Mouse (Mus musculus): ENCODE measurements at regions not wholly inside any gene's neighbourhood (a gene's known extent, or its start where the extent isn't known, plus 50 kb on each side); places are given as distances from the start of the nearest gene placed in this dataset.
A peak's percentile ranks its signal among the peaks of the same experiment; 100 is the strongest.

DNA sequence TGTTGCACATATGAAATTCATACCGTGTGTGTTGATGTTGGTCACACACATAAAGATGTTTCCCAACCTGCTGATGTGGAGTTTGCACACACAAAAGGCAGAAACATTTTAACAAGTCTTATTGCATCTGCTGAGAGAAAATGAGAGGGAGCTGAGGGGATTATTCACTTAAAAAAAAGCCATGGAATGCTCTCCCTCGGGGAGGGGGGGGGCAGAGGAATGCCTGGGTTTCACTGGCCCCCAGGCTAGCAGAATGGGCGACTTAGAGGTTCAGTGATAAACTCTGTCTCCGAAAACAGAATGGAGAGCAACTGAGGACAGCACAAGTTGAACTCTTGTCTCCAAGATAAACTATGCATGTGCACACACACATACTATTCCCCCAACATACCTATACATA, 392.4 kb upstream of the Id4 start:
- no peak overlapping the region for H3K4me2 ChIP-seq
- ATAC-seq (ENCODE audit: low FRiP score) = no peak
- H3K4me3 ChIP-seq (ENCODE audit: low read depth, low read length) = no peak overlapping the region
- H3K9ac ChIP-seq (ENCODE audit: low read length) = no peak overlapping the region
- no peaks in the 10 kb centered on the region for H3K9me3 ChIP-seq (ENCODE audit: control insufficient read depth, low read length)
- H3K4me1 ChIP-seq (ENCODE audit: control insufficient read depth, insufficient read depth, low read length) = no peaks in the 10 kb centered on the region; the same call in 1 of the 2 replicates
- no peak for DNase-seq (ENCODE audit: low spot score, missing footprints)
- no peaks in the 10 kb centered on the region for H3K27me3 ChIP-seq (ENCODE audit: control insufficient read depth, insufficient read depth, low read length)
- WGBS = 60% methylated on average over 4 of the region's 4 CpGs
- no peak overlapping the region for H3K27ac ChIP-seq (ENCODE audit: low read depth, low read length)
- H3K36me3 ChIP-seq (ENCODE audit: control insufficient read depth, insufficient read depth, low read length) = no peaks in the 10 kb centered on the region

DNA sequence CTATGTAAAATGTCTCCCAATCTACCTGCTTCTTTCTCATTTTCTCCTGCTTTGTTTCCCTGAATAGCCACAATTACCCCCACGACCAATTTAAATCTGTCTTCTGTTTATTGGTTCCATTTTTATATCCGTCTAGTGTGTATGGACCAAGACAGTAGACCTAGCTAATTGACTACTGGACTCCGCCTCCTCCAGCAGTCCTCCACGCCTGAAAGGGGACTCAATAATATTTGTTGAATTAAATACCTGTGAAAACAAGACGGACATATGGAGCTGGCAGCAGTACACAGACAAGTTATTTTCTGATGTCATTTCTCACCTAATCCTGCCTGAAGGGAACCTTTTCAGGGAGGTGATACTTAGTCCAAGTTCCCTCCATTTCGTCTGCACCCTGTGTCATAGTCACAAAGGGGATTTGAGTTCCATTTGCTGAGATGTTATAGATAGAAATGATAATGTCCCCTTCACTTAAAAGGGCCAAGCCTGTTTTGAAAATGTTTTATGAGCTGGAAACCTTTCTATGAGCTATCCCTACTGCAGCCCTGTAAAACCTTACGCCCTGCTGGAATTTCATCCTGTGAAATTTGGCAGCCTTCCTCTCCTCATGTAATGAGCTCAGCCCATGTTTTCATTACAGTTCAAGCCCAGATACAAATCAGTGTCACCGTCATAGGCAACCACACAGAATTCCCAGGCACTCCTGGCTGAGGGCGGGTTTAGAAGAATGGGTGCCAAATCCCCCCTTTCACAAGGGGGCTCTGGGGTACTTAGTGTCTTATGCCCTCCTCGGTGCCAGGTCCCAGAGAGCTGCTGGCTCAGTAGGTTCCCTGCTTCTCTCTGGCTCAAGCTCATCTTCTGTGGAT, 391.1 kb upstream of the Id4 start:
- Histone ChIP-seq H3K4me1 (ENCODE audit: control insufficient read depth, insufficient read depth, low read length) (no peaks in the 10 kb centered on the region; the same call in 1 of the 2 replicates), H3K4me3 (ENCODE audit: low read depth, low read length) (no peak overlapping the region), H3K36me3 (ENCODE audit: control insufficient read depth, insufficient read depth, low read length) (no peaks in the 10 kb centered on the region), H3K27ac (ENCODE audit: low read depth, low read length) (no peak overlapping the region), H3K4me2 (no peak overlapping the region), H3K27me3 (ENCODE audit: control insufficient read depth, insufficient read depth, low read length) (no peaks in the 10 kb centered on the region), H3K9me3 (ENCODE audit: control insufficient read depth, low read length) (no peaks in the 10 kb centered on the region), H3K9ac (ENCODE audit: low read length) (no peak overlapping the region)
- peak; percentile 70 for DNase-seq (ENCODE audit: low spot score, missing footprints)
- ATAC-seq (ENCODE audit: low FRiP score) = no peak
- WGBS = 80% methylated on average over 10 of the region's 10 CpGs

DNA sequence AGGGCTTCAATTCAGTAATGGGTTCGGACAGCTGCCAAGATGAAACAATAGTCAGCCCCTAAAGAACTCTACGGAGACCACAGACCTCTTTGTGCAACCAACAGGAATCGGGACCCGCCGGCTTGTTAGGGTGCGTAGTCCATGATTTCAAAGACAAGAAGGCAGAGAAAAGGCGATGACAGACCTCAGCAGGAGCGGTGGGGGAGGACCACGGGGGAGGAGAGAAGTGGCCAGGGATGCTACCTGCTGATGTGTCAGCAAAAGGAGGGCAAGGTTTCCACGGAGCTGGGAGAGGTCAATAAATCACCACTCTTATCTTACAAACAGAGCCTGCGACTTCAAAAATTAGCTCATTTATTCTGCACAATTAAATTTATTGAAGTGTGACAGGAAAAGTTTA, 388.4 kb upstream of the Id4 start:
- DNase-seq (ENCODE audit: low spot score, missing footprints) (no peak), ATAC-seq (ENCODE audit: low FRiP score) (no peak)
- Histone ChIP-seq H3K27ac (ENCODE audit: low read depth, low read length) (no peak overlapping the region), H3K4me3 (ENCODE audit: low read depth, low read length) (no peak overlapping the region), H3K9ac (ENCODE audit: low read length) (no peak overlapping the region), H3K4me2 (no peak overlapping the region), H3K36me3 (ENCODE audit: control insufficient read depth, insufficient read depth, low read length) (no peaks in the 10 kb centered on the region), H3K27me3 (ENCODE audit: control insufficient read depth, insufficient read depth, low read length) (no peaks in the 10 kb centered on the region), H3K9me3 (ENCODE audit: control insufficient read depth, low read length) (no peaks in the 10 kb centered on the region), H3K4me1 (ENCODE audit: control insufficient read depth, insufficient read depth, low read length) (no peaks in the 10 kb centered on the region; the same call in 1 of the 2 replicates)
- WGBS = 42% methylated on average over 11 of the region's 11 CpGs

DNA sequence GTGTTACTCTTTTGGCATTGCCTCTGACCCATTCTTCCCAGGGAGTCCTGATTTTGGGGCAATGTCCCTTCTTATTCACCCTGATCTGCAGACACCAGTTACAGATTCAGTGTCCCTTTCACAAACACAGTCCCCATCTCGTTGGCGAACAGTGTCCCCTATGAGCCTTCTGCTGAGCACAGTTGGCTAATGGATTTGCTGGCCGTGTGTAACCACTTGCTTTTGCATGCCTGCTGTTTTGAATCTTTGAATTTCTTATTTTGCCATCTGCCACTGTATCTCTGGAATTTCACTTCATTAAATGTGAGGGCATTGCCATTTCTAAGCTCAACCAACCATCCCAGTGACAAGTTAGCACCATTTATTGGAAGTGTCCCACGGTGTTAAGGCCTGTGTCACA, 368.5 kb upstream of the Id4 start:
- Histone ChIP-seq H3K9me3 (ENCODE audit: control insufficient read depth, low read length) (no peaks in the 10 kb centered on the region), H3K9ac (ENCODE audit: low read length) (no peak overlapping the region), H3K4me3 (ENCODE audit: low read depth, low read length) (no peak overlapping the region), H3K4me1 (ENCODE audit: control insufficient read depth, insufficient read depth, low read length) (no peaks in the 10 kb centered on the region), H3K36me3 (ENCODE audit: control insufficient read depth, insufficient read depth, low read length) (no peaks in the 10 kb centered on the region), H3K4me2 (no peak overlapping the region), H3K27me3 (ENCODE audit: control insufficient read depth, insufficient read depth, low read length) (no peaks in the 10 kb centered on the region), H3K27ac (ENCODE audit: low read depth, low read length) (no peak overlapping the region)
- no peak for DNase-seq (ENCODE audit: low spot score, missing footprints)
- no peak for ATAC-seq (ENCODE audit: low FRiP score)
- WGBS = 87% methylated on average over 4 of the region's 4 CpGs

DNA sequence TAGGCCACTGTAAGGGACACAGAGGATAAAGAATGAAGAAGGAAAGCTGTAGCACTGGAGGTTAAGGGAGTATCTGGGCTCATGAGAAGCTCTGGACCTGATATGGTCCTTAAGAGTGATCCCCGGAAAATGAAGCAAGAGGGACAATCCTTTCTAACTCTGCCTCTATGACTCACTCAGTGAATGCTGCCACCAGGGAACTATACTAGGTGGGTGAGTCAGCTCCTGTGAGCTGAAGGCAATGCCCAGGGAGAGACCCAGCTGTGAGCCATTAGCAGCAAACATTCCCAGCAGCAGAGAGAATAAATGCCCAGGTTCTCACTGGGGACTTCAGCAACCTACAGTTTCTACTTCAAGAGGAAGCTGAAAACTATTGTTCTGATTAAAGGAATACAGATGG, 366.7 kb upstream of the Id4 start:
- no peaks in the 10 kb centered on the region for H3K27me3 ChIP-seq (ENCODE audit: control insufficient read depth, insufficient read depth, low read length)
- H3K4me2 ChIP-seq = no peak overlapping the region
- no peak overlapping the region for H3K27ac ChIP-seq (ENCODE audit: low read depth, low read length)
- no peak overlapping the region for H3K9ac ChIP-seq (ENCODE audit: low read length)
- 80% methylated on average over 1 of the region's 1 CpGs for WGBS
- DNase-seq (ENCODE audit: low spot score, missing footprints) (no peak), ATAC-seq (ENCODE audit: low FRiP score) (no peak)
- H3K4me3 ChIP-seq (ENCODE audit: low read depth, low read length) = no peak overlapping the region
- no peaks in the 10 kb centered on the region for H3K36me3 ChIP-seq (ENCODE audit: control insufficient read depth, insufficient read depth, low read length)
- H3K9me3 ChIP-seq (ENCODE audit: control insufficient read depth, low read length) = peaks cover 4% of the 10 kb centered on the region; the same call in 1 of the 2 replicates
- no peaks in the 10 kb centered on the region for H3K4me1 ChIP-seq (ENCODE audit: control insufficient read depth, insufficient read depth, low read length)

DNA sequence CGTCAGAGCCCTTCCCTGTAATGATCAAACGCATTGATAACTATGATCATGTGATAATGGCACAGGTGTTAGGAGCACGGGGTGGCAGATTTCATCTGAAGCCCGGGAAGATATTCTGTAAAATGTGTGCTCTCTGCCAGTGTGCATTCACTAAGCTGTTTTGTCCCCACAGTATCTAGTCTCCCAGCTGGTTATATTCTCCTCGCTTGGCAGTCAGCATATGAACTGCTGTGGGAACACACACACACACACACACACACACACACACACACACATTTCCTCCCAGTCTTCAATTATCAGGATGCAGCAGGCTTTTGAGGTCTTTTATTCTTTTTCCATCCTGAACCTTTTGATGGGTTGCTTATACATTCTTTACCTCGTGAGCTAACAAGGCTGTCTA, 365.8 kb upstream of the Id4 start:
- ATAC-seq (ENCODE audit: low FRiP score) (no peak), DNase-seq (ENCODE audit: low spot score, missing footprints) (no peak)
- H3K9me3 ChIP-seq (ENCODE audit: control insufficient read depth, low read length) = peaks cover 4% of the 10 kb centered on the region; the same call in 1 of the 2 replicates
- no peak overlapping the region for H3K4me3 ChIP-seq (ENCODE audit: low read depth, low read length)
- H3K4me1 ChIP-seq (ENCODE audit: control insufficient read depth, insufficient read depth, low read length) = no peaks in the 10 kb centered on the region
- H3K27me3 ChIP-seq (ENCODE audit: control insufficient read depth, insufficient read depth, low read length) = no peaks in the 10 kb centered on the region
- no peak overlapping the region for H3K27ac ChIP-seq (ENCODE audit: low read depth, low read length)
- 84% methylated on average over 6 of the region's 6 CpGs for WGBS
- no peak overlapping the region for H3K4me2 ChIP-seq
- no peaks in the 10 kb centered on the region for H3K36me3 ChIP-seq (ENCODE audit: control insufficient read depth, insufficient read depth, low read length)
- no peak overlapping the region for H3K9ac ChIP-seq (ENCODE audit: low read length)

DNA sequence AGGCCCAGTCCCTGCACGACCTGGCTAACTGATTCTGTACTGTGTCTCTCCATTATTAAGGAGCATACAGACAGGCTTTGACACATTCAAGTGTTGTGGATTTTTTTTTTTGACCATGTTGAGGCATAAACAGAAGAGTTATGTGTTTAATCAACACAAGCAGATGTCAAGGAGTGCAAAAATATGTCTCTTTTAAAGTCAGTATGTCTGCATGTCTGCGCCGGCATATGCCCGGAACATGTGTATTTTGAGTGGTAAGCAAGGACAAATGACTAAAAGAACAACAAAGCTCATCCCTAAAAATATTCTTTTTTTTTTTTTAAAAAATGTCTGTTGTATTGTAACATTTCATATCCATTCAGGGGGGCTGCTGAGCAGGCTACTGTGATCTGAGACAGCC, 364.4 kb upstream of the Id4 start:
- 90% methylated on average over 4 of the region's 4 CpGs for WGBS

DNA sequence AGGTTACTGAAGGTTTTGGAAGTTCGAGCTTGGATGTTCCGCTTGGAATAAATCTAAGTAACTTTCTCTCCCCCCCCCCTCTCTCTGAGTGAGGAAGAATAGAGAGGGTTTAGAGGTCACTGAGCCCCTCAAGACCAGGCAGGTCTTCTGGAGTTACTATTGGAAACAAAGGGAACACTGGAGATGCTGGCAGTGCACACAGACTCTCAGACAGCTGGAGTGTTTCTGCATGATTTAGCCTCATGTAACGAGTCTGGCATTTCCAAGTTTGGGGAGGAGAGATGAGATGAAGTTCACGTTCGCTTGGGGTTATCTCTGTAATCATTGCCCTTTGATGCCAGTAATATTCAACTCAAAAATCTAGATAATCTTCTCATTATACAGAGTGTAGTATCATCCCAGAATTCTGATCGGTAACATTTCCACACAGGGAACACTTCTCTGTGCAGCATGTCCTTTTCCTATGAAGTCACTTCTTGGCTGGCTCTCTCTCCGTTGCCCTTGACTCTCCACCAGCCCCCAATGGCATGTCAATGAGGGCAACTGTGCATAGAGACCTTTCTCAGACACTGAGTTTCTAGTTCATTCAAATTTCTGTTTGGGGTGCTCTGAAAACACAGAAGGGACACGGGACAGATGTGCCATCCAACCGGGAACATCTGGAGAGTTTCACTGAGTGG, 351.0 kb upstream of the Id4 start:
- DNase-seq (ENCODE audit: low spot score, missing footprints) (no peak), ATAC-seq (ENCODE audit: low FRiP score) (no peak)
- no peaks in the 10 kb centered on the region; the same call in 1 of the 2 replicates for H3K4me1 ChIP-seq (ENCODE audit: control insufficient read depth, insufficient read depth, low read length)
- H3K4me2 ChIP-seq = no peak overlapping the region
- H3K4me3 ChIP-seq (ENCODE audit: low read depth, low read length) = no peak overlapping the region
- H3K27ac ChIP-seq (ENCODE audit: low read depth, low read length) = no peak overlapping the region
- no peaks in the 10 kb centered on the region for H3K36me3 ChIP-seq (ENCODE audit: control insufficient read depth, insufficient read depth, low read length)
- no peak overlapping the region for H3K9ac ChIP-seq (ENCODE audit: low read length)
- WGBS = 78% methylated on average over 9 of the region's 9 CpGs
- no peaks in the 10 kb centered on the region for H3K27me3 ChIP-seq (ENCODE audit: control insufficient read depth, insufficient read depth, low read length)
- no peaks in the 10 kb centered on the region for H3K9me3 ChIP-seq (ENCODE audit: control insufficient read depth, low read length)

More for the DNA sequence above, 364.4 kb upstream of the Id4 start:
- no peak overlapping the region for H3K4me3 ChIP-seq (ENCODE audit: low read depth, low read length)
- no peak for ATAC-seq (ENCODE audit: low FRiP score)
- H3K9ac ChIP-seq (ENCODE audit: low read length) = no peak overlapping the region
- H3K4me1 ChIP-seq (ENCODE audit: control insufficient read depth, insufficient read depth, low read length) = no peaks in the 10 kb centered on the region
- H3K27ac ChIP-seq (ENCODE audit: low read depth, low read length) = no peak overlapping the region
- H3K36me3 ChIP-seq (ENCODE audit: control insufficient read depth, insufficient read depth, low read length) = no peaks in the 10 kb centered on the region
- no peak for DNase-seq (ENCODE audit: low spot score, missing footprints)
- peaks cover 4% of the 10 kb centered on the region; the same call in 1 of the 2 replicates for H3K9me3 ChIP-seq (ENCODE audit: control insufficient read depth, low read length)
- H3K27me3 ChIP-seq (ENCODE audit: control insufficient read depth, insufficient read depth, low read length) = no peaks in the 10 kb centered on the region
- H3K4me2 ChIP-seq = no peak overlapping the region

DNA sequence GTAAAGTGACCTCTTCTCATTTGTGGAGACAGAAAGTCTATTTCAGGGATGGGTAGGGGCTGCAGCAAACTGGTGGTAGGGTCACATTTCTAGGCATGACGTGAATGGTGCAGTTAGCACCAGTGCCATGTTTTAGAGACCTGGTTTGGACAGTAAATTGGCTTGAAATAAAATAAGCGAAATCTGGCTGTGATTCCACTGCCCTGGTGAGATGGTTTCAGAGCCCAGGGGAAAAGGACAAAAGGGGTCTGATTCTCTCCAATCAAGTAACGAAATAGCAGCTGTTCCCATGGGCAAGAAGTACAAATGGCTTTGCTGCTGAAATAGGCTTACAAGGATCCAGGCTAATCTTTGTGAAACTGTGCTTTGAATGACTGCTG, 350.5 kb upstream of the Id4 start:
- Histone ChIP-seq H3K4me3 (ENCODE audit: low read depth, low read length) (no peak overlapping the region), H3K4me2 (no peak overlapping the region), H3K9ac (ENCODE audit: low read length) (no peak overlapping the region), H3K9me3 (ENCODE audit: control insufficient read depth, low read length) (no peaks in the 10 kb centered on the region), H3K27me3 (ENCODE audit: control insufficient read depth, insufficient read depth, low read length) (no peaks in the 10 kb centered on the region), H3K4me1 (ENCODE audit: control insufficient read depth, insufficient read depth, low read length) (no peaks in the 10 kb centered on the region; the same call in 1 of the 2 replicates), H3K27ac (ENCODE audit: low read depth, low read length) (no peak overlapping the region), H3K36me3 (ENCODE audit: control insufficient read depth, insufficient read depth, low read length) (no peaks in the 10 kb centered on the region)
- ATAC-seq (ENCODE audit: low FRiP score) (no peak), DNase-seq (ENCODE audit: low spot score, missing footprints) (no peak)
- WGBS = 72% methylated on average over 3 of the region's 3 CpGs

Data from midbrain, embryonic 11.5 days (tissue).